Mouse (Mus musculus): ENCODE results near the gene Dpp4.

DNA sequence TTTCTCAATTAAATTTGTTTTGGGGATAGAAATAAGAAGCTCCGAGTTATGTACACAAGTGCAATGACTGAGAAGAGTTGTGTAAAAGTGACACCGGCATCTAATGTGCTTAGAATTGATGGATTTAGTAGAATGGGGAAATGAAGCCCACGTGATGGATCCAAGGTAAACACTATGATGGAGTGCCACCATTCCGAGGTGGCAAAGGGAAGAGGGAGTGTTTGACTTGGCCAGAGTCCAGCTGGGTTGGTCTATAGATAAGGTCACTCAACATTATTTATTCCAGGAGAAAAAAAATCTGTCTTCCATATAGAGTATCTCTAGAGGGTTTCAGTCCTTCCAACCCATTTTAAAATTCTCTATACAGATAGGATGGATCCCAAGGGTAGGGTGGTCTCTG, 28.8 kb downstream of the Dpp4 start:
- TF ChIP-seq POLR2A (IDR thresholded peaks at IDR 0.05; ENCODE audit: borderline replicate concordance, extremely low read depth, low read depth, low read length) (no peak), CTCF (IDR thresholded peaks at IDR 0.05; ENCODE audit: insufficient read depth, low read length) (no peak)
